Mouse (Mus musculus) brain, adult 2 months (tissue): ENCODE measurements around the gene Gm14819.
"Not testable (repeated sequence)": the region's sequence is repeated elsewhere in the genome, so short reads cannot be mapped to it uniquely, and the experiment has no call there.

ENCODE experiments used
- DNase-seq: peaks from one replicate; pipeline ENCODE4 v3.0.0; 2011; ENCODE audit warnings: low read depth, low spot score

Gm14819 gene

GRCm38 (mm10) chrX:35403883-35404282, at the start of gene Gm14819:
Gene Gm14819 (plus strand): TSS chrX:35404183.
- DNase-seq, result not testable (repeated sequence)
